Mouse (Mus musculus) embryonic fibroblast, embryonic 13.5 days (primary cell): ENCODE measurements at regions not wholly inside any gene's neighbourhood (a gene's known extent, or its start where the extent isn't known, plus 50 kb on each side); places are given as distances from the start of the nearest gene placed in this dataset.
"Not testable (repeated sequence)": the region's sequence is repeated elsewhere in the genome, so short reads cannot be mapped to it uniquely, and the experiment has no call there.

Experiments
- CTCF ChIP-seq: IDR thresholded peaks from 2 replicates; pipeline ENCODE4 v1.5.1; 2011; ENCODE audit warnings: mild to moderate bottlenecking, control low read depth, low read length, moderate library complexity, borderline replicate concordance; ENCODE audit not compliant: insufficient read depth
- POLR2A ChIP-seq: IDR thresholded peaks from 2 replicates; pipeline ENCODE4 v1.6.1; 2011; ENCODE audit warnings: low read depth, mild to moderate bottlenecking, control low read depth, low read length, moderate library complexity

DNA sequence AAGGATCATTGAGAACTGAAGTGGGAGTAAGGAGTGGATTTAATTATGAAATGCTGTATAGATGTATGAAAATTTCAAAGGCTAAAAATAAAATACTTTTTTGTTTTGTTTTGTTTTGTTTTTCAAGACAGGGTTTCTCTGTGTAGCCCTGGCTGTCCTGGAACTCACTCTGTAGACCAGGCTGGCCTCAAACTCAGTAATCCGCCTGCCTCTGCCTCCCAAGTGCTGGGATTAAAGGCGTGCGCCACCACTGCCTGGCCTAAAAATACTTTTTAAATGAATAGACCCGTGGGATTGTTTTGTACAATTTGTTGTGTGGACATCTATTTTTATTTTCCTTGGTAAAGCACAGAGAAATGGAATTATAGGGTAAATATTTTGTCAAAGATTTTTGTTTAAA is 74.4 kb upstream of the C9orf72 start:
- not testable (repeated sequence) for TF ChIP-seq POLR2A, CTCF
